Mouse (Mus musculus) central nervous system, embryonic 18 days (tissue): ENCODE measurements around the gene 2510009E07Rik. TPM values are rescaled to one million over a fixed set of nuclear protein-coding genes. Genes with fewer than 3 reads are reported as not detected.

ENCODE experiments used
- polyA plus RNA-seq: library from polyadenylated mRNA; depleted of rRNA; stranded (reverse); fragments of >200 nt; gene quantifications from 2 replicates; pipeline ENCODE4 v1.2.3, GENCODE M21; 2012; rRNA removed

The 2510009E07Rik gene
- 37.9 and 38.6 TPM in 2 replicates for polyA plus RNA-seq

GRCm38 (mm10) chr16:21694463-21695241 lies at the start of gene 2510009E07Rik:
2510009E07Rik (minus strand) TSS chr16:21694665.

Other genes with a start within 250 kb of the 2510009E07Rik start
- gene Ehhadh, start 93.1 kb upstream of the 2510009E07Rik start, polyA plus RNA-seq = 2.2 and 2.5 TPM in 2 replicates
- gene Map3k13, start 99.7 kb upstream of the 2510009E07Rik start, polyA plus RNA-seq = 6.6 and 7.1 TPM in 2 replicates